ENCODE assay signal across 20 mouse cellular contexts in the genomic region with DNA sequence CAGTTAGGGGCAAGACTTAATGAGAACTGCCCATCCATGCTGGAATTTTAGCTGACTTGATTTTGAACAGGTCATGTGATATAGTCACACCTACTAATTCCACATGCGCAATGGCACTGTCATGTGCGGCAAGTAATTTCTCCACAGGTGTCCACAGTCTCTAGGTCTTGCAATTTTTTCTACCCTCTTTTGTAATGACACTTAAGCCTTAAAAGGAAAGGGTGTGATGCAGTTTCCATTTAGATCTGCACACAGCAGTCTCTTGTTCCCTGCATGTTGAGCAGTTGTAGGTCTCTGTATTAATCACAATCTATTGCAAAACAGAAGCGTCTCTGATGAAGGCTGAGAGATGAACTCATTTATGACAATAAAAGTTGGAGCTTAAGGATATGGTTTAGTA.
DNase-seq lines count a peak whose midpoint lies in the region; ATAC-seq lines count a peak whose summit lies in the region.
"Had no signal": no experiment of that assay in that cellular context is flagged by ENCODE, and none has a peak within 500 bp of the region (broad histone marks: within the 10 kb centered on the region; RNA-seq: fewer than 3 reads in every experiment).

No protein-coding gene starts in this region.

- no peak overlapping the region; the same call in 1 of the 2 replicates for H3K27ac ChIP-seq in limb, embryonic 12.5 days
- H3K27ac ChIP-seq: embryonic facial prominence, embryonic 10.5 days; embryonic facial prominence, embryonic 13.5 days; forebrain, embryonic 12.5 days; forebrain, embryonic 15.5 days; hindbrain, embryonic 10.5 days; hindbrain, embryonic 13.5 days; intestine, embryonic 15.5 days had no signal

- no peaks in the 10 kb centered on the region for H3K36me3 ChIP-seq in limb, embryonic 12.5 days
- H3K36me3 ChIP-seq: embryonic facial prominence, embryonic 10.5 days; embryonic facial prominence, embryonic 13.5 days; forebrain, embryonic 12.5 days; forebrain, embryonic 15.5 days; hindbrain, embryonic 10.5 days; hindbrain, embryonic 13.5 days; intestine, embryonic 15.5 days had no signal

- 66% methylated on average over 3 of the region's 3 CpGs for WGBS in limb, embryonic 12.5 days

- peak overlapping the region; percentile 11; the same call in 1 of the 2 replicates for H3K4me2 ChIP-seq in limb, embryonic 12.5 days
- H3K4me2 ChIP-seq: embryonic facial prominence, embryonic 13.5 days; forebrain, embryonic 12.5 days; forebrain, embryonic 15.5 days; heart, embryonic 11.5 days; hindbrain, embryonic 13.5 days; intestine, embryonic 15.5 days had no signal

- H3K9ac ChIP-seq in limb, embryonic 12.5 days (replicated peaks): no peak overlapping the region
- H3K9ac ChIP-seq: embryonic facial prominence, embryonic 13.5 days; forebrain, embryonic 12.5 days; forebrain, embryonic 15.5 days; hindbrain, embryonic 13.5 days; intestine, embryonic 15.5 days had no signal

- no peak overlapping the region for H3K4me3 ChIP-seq in limb, embryonic 12.5 days (replicated peaks)
- H3K4me3 ChIP-seq: embryonic facial prominence, embryonic 10.5 days; embryonic facial prominence, embryonic 13.5 days; erythroblast, embryonic 14.5 days; forebrain, embryonic 12.5 days; forebrain, embryonic 15.5 days; hindbrain, embryonic 10.5 days; hindbrain, embryonic 13.5 days; intestine, embryonic 15.5 days had no signal

- H3K4me1 ChIP-seq in limb, embryonic 12.5 days (replicated peaks): peaks cover 31% of the 10 kb centered on the region
- H3K4me1 ChIP-seq: embryonic facial prominence, embryonic 10.5 days; forebrain, embryonic 12.5 days; forebrain, embryonic 15.5 days; hindbrain, embryonic 10.5 days; hindbrain, embryonic 13.5 days; intestine, embryonic 15.5 days had no signal

- no peaks in the 10 kb centered on the region for H3K27me3 ChIP-seq in limb, embryonic 12.5 days
- H3K27me3 ChIP-seq: embryonic facial prominence, embryonic 13.5 days; forebrain, embryonic 12.5 days; forebrain, embryonic 15.5 days; hindbrain, embryonic 13.5 days; intestine, embryonic 15.5 days had no signal

- H3K9me3 ChIP-seq in limb, embryonic 12.5 days: no peaks in the 10 kb centered on the region
- H3K9me3 ChIP-seq: embryonic facial prominence, embryonic 10.5 days; embryonic facial prominence, embryonic 13.5 days; forebrain, embryonic 12.5 days; forebrain, embryonic 15.5 days; hindbrain, embryonic 10.5 days; hindbrain, embryonic 13.5 days; intestine, embryonic 15.5 days had no signal

- peak; percentile 3 for DNase-seq in R1 (ENCODE audit: low read depth, low spot score)
- no peak for DNase-seq in MN1 (ENCODE audit: low spot score)
- no peak for DNase-seq in kidney, adult 8-10 months
- DNase-seq: cerebellum, adult 18-20 months; cerebellum, adult 9-11 months; gastrocnemius, postnatal 10 days; gastrocnemius, postnatal 36 days; heart, adult 11 months had no signal

- no peak for ATAC-seq in limb, embryonic 12.5 days (ENCODE audit: insufficient number of reproducible peaks, insufficient read depth, low FRiP score, low TSS enrichment, low read depth)
- peak; percentile 34; the same call in 1 of the 2 replicates for ATAC-seq in megakaryocyte progenitor cell, adult 5-6 weeks (replicated peaks; ENCODE audit: poor library complexity)
- ATAC-seq in CD4-positive, CD25-positive, alpha-beta regulatory T cell, adult 4 months: no peak
- ATAC-seq: intestine, embryonic 15.5 days had no signal
